Mouse (Mus musculus) spleen, adult 2 months (tissue): ENCODE measurements at regions not wholly inside any gene's neighbourhood (a gene's known extent, or its start where the extent isn't known, plus 50 kb on each side); places are given as distances from the start of the nearest gene placed in this dataset.

Experiments
- CTCF ChIP-seq: fragments of 200-500 bp; IDR thresholded peaks from 2 replicates; pipeline ENCODE4 v1.5.1; 2011; ENCODE audit warnings: mild to moderate bottlenecking, inconsistent platforms; ENCODE audit not compliant: insufficient read depth, insufficient read length, insufficient replicate concordance; ENCODE audit errors: extremely low read depth
- POLR2A ChIP-seq: fragments of 200-500 bp; IDR thresholded peaks from 2 replicates; pipeline ENCODE4 v1.6.1; 2011; ENCODE audit warnings: low read depth, low read length, inconsistent platforms

DNA sequence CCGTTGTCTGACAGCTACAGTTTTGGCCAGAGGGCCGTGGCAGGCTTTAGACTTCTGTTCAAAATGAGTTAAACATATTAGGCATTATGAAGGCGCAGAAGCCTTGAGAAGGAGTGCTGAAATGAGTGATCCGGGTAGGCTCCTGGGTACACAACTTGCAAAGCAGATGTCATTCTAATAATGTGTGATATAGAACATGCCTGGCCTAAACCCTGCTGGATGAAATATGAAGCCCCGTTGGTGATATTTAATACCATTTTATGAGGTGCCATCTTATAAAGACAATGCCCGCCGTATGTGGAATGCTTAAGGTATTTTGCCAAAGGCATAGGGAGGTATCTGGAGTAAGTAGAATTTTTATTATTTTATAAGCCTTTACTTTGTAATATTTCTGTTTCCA, 705.6 kb downstream of the Bcl11a start:
- TF ChIP-seq CTCF (no peak), POLR2A (no peak)
